Mouse (Mus musculus) heart, embryonic 12.5 days (tissue): ENCODE data around the gene Dtx3l. TPM values are rescaled to one million over a fixed set of nuclear protein-coding genes. Genes with fewer than 3 reads are reported as not detected.
"Not testable (repeated sequence)": the region's sequence is repeated elsewhere in the genome, so short reads cannot be mapped to it uniquely, and the experiment has no call there.

Experiments used
- ATAC-seq: fragments of 200-750 bp; cut with Nextera tagmentation; 2 replicates; pipeline ENCODE4 v1.8.0; 2017; ENCODE audit warnings: moderate TSS enrichment, moderate library complexity; ENCODE audit not compliant: insufficient number of reproducible peaks, low FRiP score
- H3K27ac ChIP-seq: fragments of 300-500 bp; sonication (generic); 2 replicates; pipeline ENCODE4 v1.5.1; 2016; ENCODE audit warnings: mild to moderate bottlenecking, moderate library complexity; ENCODE audit not compliant: poor library complexity, severe bottlenecking
- H3K27me3 ChIP-seq: fragments of 300-500 bp; sonication (generic); replicated peaks from 2 replicates; pipeline ENCODE4 v1.6.1; 2016; ENCODE audit warnings: mild to moderate bottlenecking, moderate library complexity
- H3K36me3 ChIP-seq: fragments of 300-500 bp; sonication (generic); 2 replicates; pipeline ENCODE4 v1.6.1; 2016; ENCODE audit warnings: mild to moderate bottlenecking, moderate library complexity
- H3K4me1 ChIP-seq: fragments of 300-500 bp; sonication (generic); replicated peaks from 2 replicates; pipeline ENCODE4 v1.6.1; 2016; ENCODE audit warnings: mild to moderate bottlenecking
- H3K4me2 ChIP-seq: fragments of 300-500 bp; sonication (generic); 2 replicates; pipeline ENCODE4 v1.6.1; 2016; ENCODE audit warnings: mild to moderate bottlenecking, moderate library complexity
- H3K4me3 ChIP-seq: fragments of 300-500 bp; sonication (generic); 2 replicates; pipeline ENCODE4 v1.5.1; 2016; ENCODE audit warnings: mild to moderate bottlenecking
- H3K9ac ChIP-seq: fragments of 300-500 bp; sonication (generic); 2 replicates; pipeline ENCODE4 v1.6.1; 2016; ENCODE audit warnings: mild to moderate bottlenecking, moderate library complexity
- H3K9me3 ChIP-seq: fragments of 300-500 bp; sonication (generic); replicated peaks from 2 replicates; pipeline ENCODE4 v1.6.1; 2016; ENCODE audit warnings: mild to moderate bottlenecking, moderate library complexity
- WGBS: fragments of 180-500 bp; shearing (Covaris S2); methylation state at CpG from one replicate; pipeline ENCODE4 v1.1.7; 2016; 5-methylcytosine and 5-hydroxymethylcytosine counted together
- polyA plus RNA-seq: library from polyadenylated mRNA; unstranded; fragments of >200 nt; fragmentation: Nextera tagmentation; extraction: Ambion mirVana; gene quantifications from 2 replicates; pipeline ENCODE4 v1.2.1, GENCODE M21; 2016

Dtx3l gene
- polyA plus RNA-seq, 1 experiment from 2014 or later: 5.0 TPM

DNA sequence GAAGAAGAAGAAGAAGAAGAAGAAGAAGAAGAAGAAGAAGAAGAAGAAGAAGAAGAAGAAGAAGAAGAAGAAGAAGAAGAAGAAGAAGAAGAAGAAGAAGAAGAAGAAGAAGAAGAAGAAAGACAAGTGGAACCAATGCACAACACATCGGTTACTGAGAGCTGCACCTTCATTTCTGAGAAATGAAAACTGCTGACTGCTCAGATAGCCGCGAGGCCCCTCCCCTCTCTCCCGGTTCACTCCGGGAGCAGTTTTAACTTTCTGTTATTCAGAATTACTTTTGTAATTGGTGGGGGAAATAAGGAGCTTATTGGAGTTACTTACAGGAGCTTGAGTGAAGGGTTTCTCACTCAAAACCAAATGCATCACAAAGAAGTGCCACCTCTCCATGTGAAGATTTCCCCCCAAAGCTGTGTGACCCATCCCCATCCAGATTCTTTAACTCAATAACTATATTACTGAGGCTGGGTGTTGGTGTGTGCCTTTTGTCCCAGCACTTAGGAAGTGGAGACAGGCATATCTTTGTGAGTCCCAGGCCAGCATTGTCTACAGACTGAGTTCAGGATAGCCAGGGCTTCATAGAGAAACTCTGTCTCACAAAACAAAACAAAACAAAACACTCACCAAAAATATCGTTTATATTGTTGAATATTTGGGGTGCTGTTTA is 33.0 kb downstream of the Dtx3l start:
- Histone ChIP-seq H3K4me2 (no peak overlapping the region), H3K4me3 (no peak overlapping the region), H3K27ac (no peak overlapping the region), H3K9ac (no peak overlapping the region), H3K9me3 (no peaks in the 10 kb centered on the region), H3K36me3 (no peaks in the 10 kb centered on the region), H3K27me3 (no peaks in the 10 kb centered on the region), H3K4me1 (0 out of 2 replicates have a peak, but pooled peaks cover 4% of the 10 kb centered on the region)
- 62% methylated on average over 6 of the region's 6 CpGs for WGBS
- ATAC-seq: no peak

DNA sequence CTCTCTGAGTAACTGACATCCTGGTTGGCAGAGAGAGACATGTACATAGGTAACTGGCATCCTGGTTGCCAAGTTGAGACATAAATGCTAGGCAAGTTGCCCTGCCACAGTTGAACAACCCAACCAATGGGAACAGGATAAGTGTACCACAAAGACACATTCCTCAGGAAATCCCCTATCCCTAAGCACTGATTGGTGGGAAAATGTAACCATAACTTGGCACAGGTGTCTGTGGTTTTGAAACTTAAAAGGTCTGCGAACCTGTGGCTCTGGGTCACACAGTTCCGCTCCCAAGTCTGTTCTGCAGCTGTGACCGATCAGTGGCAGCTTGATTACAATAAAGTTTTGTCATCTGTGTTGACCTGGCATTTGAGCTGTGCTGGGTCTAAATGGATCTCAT is 33.6 kb downstream of the Dtx3l start:
- whole genome bisulfite sequencing: 88% methylated on average over 3 of the region's 3 CpGs
- H3K4me1 ChIP-seq: 0 out of 2 replicates have a peak, but pooled peaks cover 4% of the 10 kb centered on the region
- H3K27me3 ChIP-seq: no peaks in the 10 kb centered on the region
- no peak overlapping the region for H3K4me2 ChIP-seq
- no peak overlapping the region for H3K27ac ChIP-seq
- no peak overlapping the region for H3K4me3 ChIP-seq
- H3K9ac ChIP-seq: no peak overlapping the region
- H3K9me3 ChIP-seq: no peaks in the 10 kb centered on the region
- no peak for ATAC-seq
- no peaks in the 10 kb centered on the region for H3K36me3 ChIP-seq

DNA sequence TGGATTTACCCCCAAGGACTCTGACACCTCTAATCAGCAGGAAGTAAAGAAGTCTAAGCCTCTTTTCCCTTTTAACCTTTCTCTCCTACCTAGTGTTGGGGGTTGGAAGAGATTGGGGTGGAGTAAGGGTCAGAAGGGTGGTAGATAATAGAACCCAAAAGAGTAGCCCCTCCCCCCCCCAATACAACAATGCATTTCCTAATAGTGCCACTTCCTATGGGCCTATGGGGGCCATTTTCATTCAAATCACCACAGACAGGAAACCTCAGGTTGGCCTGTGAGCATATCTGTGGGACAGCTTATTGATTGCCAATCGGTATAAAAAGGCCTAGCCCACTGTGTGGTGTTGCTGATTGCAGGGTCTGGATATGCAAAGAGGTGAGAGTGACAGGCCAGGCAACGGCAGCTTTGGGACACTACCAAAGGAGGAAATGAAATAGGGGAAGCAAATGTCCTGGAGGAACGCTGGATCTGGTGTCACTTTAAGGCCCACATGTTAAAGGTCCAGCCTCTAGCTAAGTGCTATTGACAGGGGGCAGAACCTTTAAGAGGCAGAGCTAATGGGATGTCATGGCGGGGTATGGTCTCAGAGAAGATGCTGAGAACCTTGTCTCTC is 34.7 kb downstream of the Dtx3l start:
- WGBS: 74% methylated on average over 4 of the region's 4 CpGs
- Histone ChIP-seq H3K27me3 (no peaks in the 10 kb centered on the region), H3K4me3 (no peak overlapping the region), H3K9me3 (no peaks in the 10 kb centered on the region), H3K4me2 (no peak overlapping the region), H3K4me1 (0 out of 2 replicates have a peak, but pooled peaks cover 4% of the 10 kb centered on the region), H3K9ac (no peak overlapping the region), H3K36me3 (no peaks in the 10 kb centered on the region), H3K27ac (no peak overlapping the region)
- no peak for ATAC-seq

DNA sequence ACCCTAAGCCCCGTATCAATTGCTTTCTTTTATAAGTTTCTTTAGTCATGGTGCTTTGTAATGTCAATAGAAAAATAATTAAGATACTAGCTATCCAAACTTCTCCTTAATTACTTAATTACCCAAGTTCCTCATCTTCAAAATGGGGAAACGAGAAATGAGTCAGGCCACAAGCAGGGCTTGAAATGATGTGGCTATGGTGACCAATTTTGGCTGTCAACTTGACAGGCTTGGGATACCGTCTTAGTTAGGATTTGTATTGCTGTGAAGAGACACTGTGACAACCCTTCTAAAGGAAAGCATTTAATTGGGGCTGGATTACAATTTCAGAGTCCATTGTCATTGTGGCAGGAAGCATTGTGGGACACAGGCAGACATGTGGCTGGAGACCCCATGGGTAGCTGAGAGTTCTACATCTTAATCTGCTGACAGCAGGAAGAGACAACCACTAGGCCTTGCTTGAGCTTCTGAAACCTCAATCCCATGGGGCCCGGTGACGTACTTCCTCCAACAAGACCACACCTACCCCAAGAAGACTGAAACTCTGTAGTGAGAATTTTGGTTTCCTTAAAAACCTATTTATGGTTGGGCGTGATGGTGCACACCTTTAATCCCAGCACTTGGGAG is 35.8 kb downstream of the Dtx3l start:
- no peak overlapping the region for H3K27ac ChIP-seq
- 0 out of 2 replicates have a peak, but pooled peaks cover 4% of the 10 kb centered on the region for H3K4me1 ChIP-seq
- H3K36me3 ChIP-seq: no peaks in the 10 kb centered on the region
- H3K4me3 ChIP-seq: no peak overlapping the region
- no peak overlapping the region for H3K4me2 ChIP-seq
- H3K9ac ChIP-seq: no peak overlapping the region
- WGBS: 80% methylated on average over 6 of the region's 6 CpGs
- no peaks in the 10 kb centered on the region for H3K27me3 ChIP-seq
- no peak for ATAC-seq
- no peaks in the 10 kb centered on the region for H3K9me3 ChIP-seq

DNA sequence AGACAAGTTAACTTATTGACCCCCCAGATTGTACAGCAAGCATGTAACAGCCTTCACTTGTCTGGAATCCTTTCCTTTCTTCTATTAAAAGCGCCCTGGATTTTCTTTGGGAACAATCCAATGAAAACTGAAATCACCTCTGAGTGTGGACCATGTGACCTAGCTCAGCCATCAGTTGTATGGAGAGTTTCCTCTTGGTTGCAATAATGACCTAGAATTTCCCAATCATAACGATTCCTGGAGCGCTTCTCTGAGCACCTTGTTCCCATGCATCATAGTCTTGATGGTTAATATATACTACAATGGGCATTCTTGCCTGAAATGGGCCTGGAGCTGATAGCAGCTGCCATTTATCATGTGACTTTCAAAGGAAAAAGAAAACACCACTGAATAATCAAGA is 38.4 kb downstream of the Dtx3l start:
- H3K9me3 ChIP-seq: no peaks in the 10 kb centered on the region
- WGBS: 71% methylated on average over 3 of the region's 3 CpGs
- H3K4me2 ChIP-seq: no peak overlapping the region
- H3K27me3 ChIP-seq: no peaks in the 10 kb centered on the region
- no peaks in the 10 kb centered on the region for H3K4me1 ChIP-seq
- ATAC-seq: no peak
- no peak overlapping the region for H3K9ac ChIP-seq
- no peaks in the 10 kb centered on the region for H3K36me3 ChIP-seq
- H3K27ac ChIP-seq: no peak overlapping the region
- no peak overlapping the region for H3K4me3 ChIP-seq

DNA sequence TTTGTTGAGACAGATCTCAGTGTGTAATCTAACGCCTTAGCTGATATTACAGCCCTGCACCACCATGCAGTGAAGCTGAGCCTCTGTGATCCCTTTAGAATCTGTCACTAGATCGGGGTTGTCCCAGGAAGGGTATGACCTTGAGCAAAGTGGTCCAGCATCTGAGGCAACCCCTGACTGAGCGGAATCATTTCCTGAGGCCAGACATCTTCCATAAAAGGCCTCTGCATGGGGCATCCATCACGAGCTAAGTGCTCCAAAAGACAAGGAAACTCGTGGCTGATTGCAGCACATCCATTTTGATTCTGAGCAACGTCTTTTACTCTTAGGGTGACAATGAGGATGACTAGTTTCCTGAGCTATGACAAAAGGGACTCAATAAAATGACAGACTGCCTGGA is 44.0 kb downstream of the Dtx3l start:
- Histone ChIP-seq H3K4me3 (no peak overlapping the region), H3K27ac (no peak overlapping the region), H3K27me3 (no peaks in the 10 kb centered on the region), H3K9me3 (no peaks in the 10 kb centered on the region), H3K4me1 (0 out of 2 replicates have a peak, but pooled peaks cover 3% of the 10 kb centered on the region), H3K9ac (no peak overlapping the region), H3K4me2 (no peak overlapping the region), H3K36me3 (no peaks in the 10 kb centered on the region)
- no peak for ATAC-seq
- WGBS: 63% methylated on average over 6 of the region's 6 CpGs

DNA sequence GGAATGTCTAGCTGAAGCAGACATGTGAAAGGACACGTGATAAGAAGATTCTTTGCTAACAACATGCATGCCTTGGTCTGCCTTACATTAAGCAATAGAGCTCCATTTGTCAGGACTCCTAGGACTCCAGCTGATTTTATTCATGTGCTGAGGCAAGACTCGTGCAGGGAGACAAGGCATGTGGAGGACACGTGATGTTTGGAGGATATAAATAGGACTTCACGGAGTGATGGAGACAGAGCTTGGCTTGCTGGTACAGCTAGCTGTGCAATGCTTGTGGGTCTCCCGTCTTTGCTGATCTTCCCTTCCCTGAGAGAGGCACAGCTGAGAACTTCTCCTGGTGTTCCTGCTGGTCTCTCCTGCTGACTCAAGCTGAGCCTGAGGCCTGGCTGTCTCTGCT is 47.3 kb downstream of the Dtx3l start:
- not testable (repeated sequence) for ATAC-seq, H3K9ac ChIP-seq, H3K27ac ChIP-seq, H3K36me3 ChIP-seq, H3K4me3 ChIP-seq, H3K4me1 ChIP-seq, H3K4me2 ChIP-seq, H3K27me3 ChIP-seq, H3K9me3 ChIP-seq
- WGBS: 49% methylated on average over 5 of the region's 5 CpGs

DNA sequence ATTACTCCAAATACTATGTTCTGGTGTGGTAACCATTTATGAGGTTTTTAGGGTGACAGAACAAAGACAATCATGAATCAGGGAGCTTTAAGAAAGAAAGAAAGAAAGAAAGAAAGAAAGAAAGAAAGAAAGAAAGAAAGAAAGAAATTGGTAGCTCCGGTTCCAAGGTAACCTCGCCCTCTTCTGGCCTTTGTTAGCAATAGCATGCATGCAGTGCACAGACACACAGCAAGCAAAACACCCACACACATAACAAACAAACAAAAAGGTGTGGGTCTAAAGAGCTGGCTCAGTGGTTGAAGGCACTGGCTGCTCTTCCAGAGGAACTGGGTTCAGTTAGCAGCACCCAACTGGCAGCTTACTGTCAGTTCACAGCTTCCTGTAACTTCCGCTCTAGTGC is 48.3 kb downstream of the Dtx3l start:
- no peak overlapping the region for H3K27ac ChIP-seq
- H3K4me3 ChIP-seq: no peak overlapping the region
- H3K27me3 ChIP-seq: no peaks in the 10 kb centered on the region
- H3K4me1 ChIP-seq: 0 out of 2 replicates have a peak, but pooled peaks cover 3% of the 10 kb centered on the region
- H3K36me3 ChIP-seq: no peaks in the 10 kb centered on the region
- WGBS: 76% methylated on average over 3 of the region's 3 CpGs
- no peak for ATAC-seq
- no peak overlapping the region for H3K4me2 ChIP-seq
- no peaks in the 10 kb centered on the region for H3K9me3 ChIP-seq
- H3K9ac ChIP-seq: no peak overlapping the region

DNA sequence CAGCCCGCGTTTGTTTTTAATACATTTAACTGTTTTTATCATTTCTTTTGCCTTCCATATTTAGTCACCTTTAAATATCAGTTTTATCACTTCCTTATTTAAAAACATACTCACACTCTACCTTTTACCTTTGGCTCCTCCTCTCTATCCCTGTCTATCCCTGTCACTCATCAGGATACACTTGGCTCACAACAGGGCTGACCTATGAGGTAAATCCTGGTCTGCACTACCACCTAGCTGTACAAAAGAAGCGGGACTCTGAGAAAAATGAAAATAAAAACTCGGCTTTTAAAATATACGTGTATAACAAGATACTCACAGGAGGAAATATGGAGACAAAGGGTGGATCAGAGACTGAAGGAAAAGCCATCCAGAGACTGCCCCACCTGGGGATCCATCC is 50.0 kb downstream of the Dtx3l start:
- 80% methylated on average over 5 of the region's 5 CpGs for WGBS
- Histone ChIP-seq H3K27me3 (no peaks in the 10 kb centered on the region), H3K4me3 (no peak overlapping the region), H3K4me2 (no peak overlapping the region), H3K9ac (no peak overlapping the region), H3K4me1 (0 out of 2 replicates have a peak, but pooled peaks cover 3% of the 10 kb centered on the region), H3K27ac (no peak overlapping the region), H3K9me3 (no peaks in the 10 kb centered on the region), H3K36me3 (no peaks in the 10 kb centered on the region)
- ATAC-seq: no peak

DNA sequence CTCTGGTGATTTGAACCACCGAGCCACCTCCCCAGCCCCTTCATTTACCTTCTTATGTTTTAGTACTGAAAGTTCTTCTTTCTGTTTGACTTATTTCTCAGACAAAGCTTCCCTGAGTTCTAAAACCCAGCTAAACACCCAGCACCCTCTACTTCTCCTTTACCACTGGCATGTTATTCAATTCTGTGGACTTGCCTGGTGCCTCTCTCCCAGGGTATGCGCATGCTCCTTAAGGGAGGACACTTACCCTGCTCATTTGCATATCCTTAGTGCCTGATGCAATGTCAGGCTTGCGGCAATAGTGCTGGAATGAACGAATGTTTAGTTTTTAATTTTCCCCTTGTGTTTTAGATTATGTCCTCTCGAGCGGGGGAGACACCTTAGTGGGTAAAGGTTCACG is 50.8 kb downstream of the Dtx3l start:
- H3K9ac ChIP-seq: no peak overlapping the region
- 80% methylated on average over 7 of the region's 7 CpGs for WGBS
- H3K4me2 ChIP-seq: no peak overlapping the region
- 0 out of 2 replicates have a peak, but pooled peaks cover 3% of the 10 kb centered on the region for H3K4me1 ChIP-seq
- no peak for ATAC-seq
- no peak overlapping the region for H3K27ac ChIP-seq
- H3K9me3 ChIP-seq: no peaks in the 10 kb centered on the region
- H3K4me3 ChIP-seq: no peak overlapping the region
- no peaks in the 10 kb centered on the region for H3K36me3 ChIP-seq
- H3K27me3 ChIP-seq: no peaks in the 10 kb centered on the region
